Mouse (Mus musculus) ES-E14 (cell line): ENCODE results near the gene Rcan1.

Experiments
- HCFC1 ChIP-seq: IDR thresholded peaks from 2 replicates; pipeline ENCODE4 v1.6.1; 2012; ENCODE audit warnings: low read length, inconsistent platforms, borderline replicate concordance; ENCODE audit not compliant: insufficient read depth
- MAFK ChIP-seq: IDR thresholded peaks from 2 replicates; pipeline ENCODE4 v1.6.1; 2014; ENCODE audit warnings: mild to moderate bottlenecking, low read depth, low read length, inconsistent platforms; ENCODE audit not compliant: insufficient read depth
- ZC3H11A ChIP-seq: IDR thresholded peaks from 2 replicates; pipeline ENCODE4 v1.6.1; 2012; ENCODE audit warnings: low read depth, mild to moderate bottlenecking, inconsistent platforms, low read length, borderline replicate concordance

GRCm38 (mm10) chr16:92407883-92408282 lies 62.8 kb downstream of the Rcan1 start:
- TF ChIP-seq ZC3H11A (no peak), HCFC1 (no peak), MAFK (no peak)
